Mouse (Mus musculus) liver, embryonic 12.5 days (tissue): ENCODE data around the gene Chmp6. TPM values are rescaled to one million over a fixed set of nuclear protein-coding genes. Genes with fewer than 3 reads are reported as not detected.

Source experiments
- ATAC-seq: fragments of 200-750 bp; cut with Nextera tagmentation; 2 replicates; pipeline ENCODE4 v1.8.0; 2017; ENCODE audit warnings: moderate number of reproducible peaks, mild to moderate bottlenecking, moderate library complexity
- H3K27ac ChIP-seq: fragments of 300-500 bp; sonication (generic); 2 replicates; pipeline ENCODE4 v1.5.1; 2016; ENCODE audit warnings: mild to moderate bottlenecking
- H3K27me3 ChIP-seq: fragments of 300-500 bp; sonication (generic); replicated peaks from 2 replicates; pipeline ENCODE4 v1.6.1; 2016; ENCODE audit warnings: mild to moderate bottlenecking, moderate library complexity
- H3K36me3 ChIP-seq: fragments of 300-500 bp; sonication (generic); 2 replicates; pipeline ENCODE4 v1.6.1; 2016; ENCODE audit warnings: mild to moderate bottlenecking, moderate library complexity
- H3K4me1 ChIP-seq: fragments of 300-500 bp; sonication (generic); 2 replicates; pipeline ENCODE4 v1.6.1; 2016
- H3K4me2 ChIP-seq: fragments of 300-500 bp; sonication (generic); 2 replicates; pipeline ENCODE4 v1.6.1; 2016; ENCODE audit warnings: mild to moderate bottlenecking, moderate library complexity
- H3K4me3 ChIP-seq: fragments of 300-500 bp; sonication (generic); 2 replicates; pipeline ENCODE4 v1.5.1; 2016; ENCODE audit warnings: mild to moderate bottlenecking, moderate library complexity
- H3K9ac ChIP-seq: fragments of 300-500 bp; sonication (generic); 2 replicates; pipeline ENCODE4 v1.6.1; 2016; ENCODE audit warnings: mild to moderate bottlenecking, moderate library complexity
- H3K9me3 ChIP-seq: fragments of 300-500 bp; sonication (generic); replicated peaks from 2 replicates; pipeline ENCODE4 v1.6.1; 2016; ENCODE audit warnings: mild to moderate bottlenecking, moderate library complexity
- WGBS: fragments of 180-500 bp; shearing (Covaris S2); methylation state at CpG from one replicate; pipeline ENCODE4 v1.1.7; 2016; ENCODE audit not compliant: insufficient replicate concordance; 5-methylcytosine and 5-hydroxymethylcytosine counted together
- polyA plus RNA-seq: library from polyadenylated mRNA; unstranded; fragments of >200 nt; fragmentation: Nextera tagmentation; extraction: Ambion mirVana; gene quantifications from 2 replicates; pipeline ENCODE4 v1.2.1, GENCODE M21; 2016

Gene Chmp6
- polyA plus RNA-seq, 1 experiment from 2014 or later, result 48.6 TPM

DNA sequence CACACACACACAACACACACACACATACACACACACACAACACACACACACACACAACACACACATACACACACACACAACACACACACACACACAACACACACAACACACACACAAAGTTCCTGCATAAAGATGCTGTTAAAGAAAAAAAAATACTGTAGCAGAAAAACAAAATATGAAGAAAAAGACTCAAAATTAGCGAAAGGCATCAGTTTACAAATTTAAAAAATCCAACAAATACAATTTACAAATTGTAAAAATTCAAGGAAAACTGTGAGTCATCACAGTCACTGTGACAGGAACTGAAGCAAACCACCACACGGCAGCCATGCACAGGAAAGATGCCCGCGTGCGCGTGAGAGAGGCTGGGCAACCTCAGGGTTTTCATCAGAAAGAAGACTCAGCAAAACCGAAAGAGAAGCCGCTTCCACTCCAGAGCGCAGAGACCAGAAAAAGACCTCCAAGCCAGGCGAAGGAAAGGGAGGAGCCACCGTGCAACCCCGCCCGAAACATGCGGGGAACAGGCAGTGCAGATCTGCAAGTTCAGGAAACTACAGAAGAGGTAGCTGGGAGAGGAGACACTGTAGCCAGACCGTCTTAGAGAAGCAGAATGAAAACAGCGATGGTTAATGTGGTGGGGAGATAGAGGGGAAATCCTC is 14.9 kb downstream of the Chmp6 start:
- peak overlapping the region; percentile 22 for H3K4me3 ChIP-seq
- H3K4me2 ChIP-seq, result peak overlapping the region; percentile 49
- no peaks in the 10 kb centered on the region for H3K27me3 ChIP-seq
- H3K27ac ChIP-seq, result no peak overlapping the region
- H3K36me3 ChIP-seq, result no peaks in the 10 kb centered on the region
- ATAC-seq, result no peak
- peaks cover 5% of the 10 kb centered on the region; the same call in 1 of the 2 replicates for H3K4me1 ChIP-seq
- H3K9me3 ChIP-seq, result 0 out of 2 replicates have a peak, but pooled peaks cover 4% of the 10 kb centered on the region
- 17% methylated on average over 16 of the region's 16 CpGs for WGBS
- H3K9ac ChIP-seq, result 0 out of 2 replicates have a peak overlapping the region, but pooled peaks have one; percentile 3

DNA sequence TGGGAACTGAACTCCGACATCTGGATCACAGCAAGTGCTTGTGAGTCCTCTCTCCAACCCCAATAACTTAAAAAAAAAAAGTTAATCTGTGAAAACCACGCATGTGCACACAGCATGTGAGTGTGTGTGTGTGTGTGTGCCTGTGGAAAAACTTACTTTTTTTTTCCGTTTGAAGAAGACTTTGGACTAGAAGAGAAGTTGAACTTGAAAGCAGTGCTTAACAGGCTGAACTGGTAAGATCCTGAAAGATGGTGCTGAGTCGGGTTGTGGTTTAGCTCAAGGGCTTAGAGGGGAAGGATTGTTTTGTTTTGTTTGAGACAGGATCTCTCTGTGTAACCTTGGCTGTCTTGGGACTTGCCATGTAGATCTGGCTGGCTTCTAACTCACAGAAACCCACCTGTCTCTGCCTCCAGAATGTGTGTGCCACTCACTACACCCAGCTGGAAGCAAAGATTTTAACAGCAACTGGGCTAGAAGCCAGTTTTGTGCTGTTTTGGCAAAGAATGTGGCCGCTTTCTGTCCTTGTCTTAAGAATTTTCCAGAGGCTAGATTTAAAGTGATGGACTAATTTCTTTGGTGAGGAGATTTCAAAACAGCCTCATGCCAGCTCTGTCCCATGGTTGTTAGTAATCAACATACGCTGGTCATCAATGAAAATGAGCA is 16.5 kb downstream of the Chmp6 start:
- Histone ChIP-seq H3K4me3 (no peak overlapping the region), H3K4me1 (peaks cover 5% of the 10 kb centered on the region; the same call in 1 of the 2 replicates), H3K27me3 (no peaks in the 10 kb centered on the region), H3K9me3 (0 out of 2 replicates have a peak, but pooled peaks cover 4% of the 10 kb centered on the region), H3K9ac (no peak overlapping the region), H3K36me3 (no peaks in the 10 kb centered on the region), H3K4me2 (no peak overlapping the region), H3K27ac (no peak overlapping the region)
- 60% methylated on average over 6 of the region's 6 CpGs for WGBS
- no peak for ATAC-seq

DNA sequence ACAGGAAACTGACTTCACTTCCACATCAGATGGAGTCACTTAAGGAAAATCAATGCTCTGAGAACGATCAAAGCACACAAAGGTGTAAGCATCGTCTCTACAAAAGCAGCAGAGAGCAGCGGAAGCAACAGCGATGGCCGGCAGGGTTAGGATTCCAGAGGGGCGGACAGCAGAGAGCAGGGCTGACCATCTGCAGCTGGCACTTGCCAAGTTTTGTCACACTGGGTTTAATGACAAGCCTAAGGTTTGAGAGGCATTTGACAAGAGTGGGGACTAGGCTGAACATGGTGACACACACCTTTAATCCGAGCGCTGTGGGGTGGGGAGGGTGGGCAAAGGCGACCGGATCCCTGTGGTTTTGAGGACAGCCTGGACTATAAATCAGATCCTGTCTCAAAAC is 18.6 kb downstream of the Chmp6 start:
- no peak for ATAC-seq
- Histone ChIP-seq H3K9ac (no peak overlapping the region), H3K27ac (no peak overlapping the region), H3K4me2 (no peak overlapping the region), H3K36me3 (no peaks in the 10 kb centered on the region), H3K27me3 (peaks cover 3% of the 10 kb centered on the region; the same call in 1 of the 2 replicates), H3K4me1 (peaks cover 17% of the 10 kb centered on the region), H3K9me3 (0 out of 2 replicates have a peak, but pooled peaks cover 4% of the 10 kb centered on the region), H3K4me3 (no peak overlapping the region)
- WGBS, result 63% methylated on average over 10 of the region's 10 CpGs

DNA sequence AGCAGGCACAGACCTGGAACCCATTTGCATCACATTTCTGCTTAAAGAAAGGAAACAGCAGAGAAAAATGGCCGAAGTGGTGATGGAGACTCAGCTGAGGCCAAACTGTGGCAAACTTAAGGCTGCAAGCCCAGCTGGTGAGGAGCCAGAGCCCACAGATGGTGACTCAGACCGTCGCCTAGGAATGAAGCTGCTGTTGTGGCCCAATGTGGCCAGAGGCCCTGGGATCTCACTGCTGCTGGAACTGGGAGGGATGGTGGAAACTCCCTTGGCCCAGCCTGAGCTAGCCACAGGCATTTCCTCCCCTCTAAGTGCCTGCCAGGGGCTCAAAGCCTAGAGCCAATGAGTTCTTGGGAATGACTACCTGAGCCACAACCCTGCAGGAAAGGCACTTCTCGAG is 19.9 kb downstream of the Chmp6 start:
- H3K9me3 ChIP-seq, result 0 out of 2 replicates have a peak, but pooled peaks cover 4% of the 10 kb centered on the region
- no peak overlapping the region for H3K4me2 ChIP-seq
- H3K27ac ChIP-seq, result no peak overlapping the region
- no peak overlapping the region for H3K9ac ChIP-seq
- H3K4me3 ChIP-seq, result no peak overlapping the region
- peaks cover 26% of the 10 kb centered on the region for H3K4me1 ChIP-seq
- H3K27me3 ChIP-seq, result peaks cover 16% of the 10 kb centered on the region
- WGBS, result 41% methylated on average over 4 of the region's 4 CpGs
- H3K36me3 ChIP-seq, result no peaks in the 10 kb centered on the region
- ATAC-seq, result no peak

DNA sequence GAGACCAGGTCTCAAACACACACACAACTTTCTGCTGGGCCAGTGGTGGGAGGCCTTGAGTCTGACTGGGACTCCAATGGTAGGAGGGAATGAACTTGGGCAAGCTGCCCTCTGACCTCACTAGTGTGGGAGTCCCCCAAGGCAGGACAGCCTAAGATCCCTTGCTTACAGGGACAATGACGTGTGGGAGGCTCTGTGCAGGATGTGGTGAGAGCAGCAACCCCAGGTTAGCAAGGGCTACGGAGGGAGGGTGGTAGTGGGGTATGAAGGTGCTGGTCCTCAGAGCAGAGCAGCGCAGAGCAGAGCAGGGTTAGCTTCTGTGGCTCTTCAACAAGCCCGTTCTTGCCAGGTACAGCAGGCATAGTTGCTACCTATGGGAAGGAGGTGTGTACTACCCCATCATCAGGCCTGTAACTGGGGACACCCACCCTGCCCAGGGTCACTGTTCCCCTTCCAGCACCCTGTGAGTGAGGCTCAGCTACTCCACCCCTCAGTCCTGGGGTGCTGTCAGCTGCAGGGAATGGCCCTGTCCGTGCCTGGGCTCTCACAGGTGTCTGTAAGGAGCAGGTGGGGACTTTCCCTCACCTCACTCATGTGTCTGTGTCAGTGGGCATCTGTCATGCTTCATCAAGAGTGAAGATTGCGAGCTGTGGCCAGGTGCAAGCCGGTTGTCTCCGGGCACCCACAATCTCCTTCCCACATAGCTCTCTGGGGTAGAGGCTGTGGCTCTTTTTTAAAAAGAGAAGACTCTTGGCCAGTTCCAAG is 20.8 kb downstream of the Chmp6 start:
- no peaks in the 10 kb centered on the region for H3K36me3 ChIP-seq

DNA sequence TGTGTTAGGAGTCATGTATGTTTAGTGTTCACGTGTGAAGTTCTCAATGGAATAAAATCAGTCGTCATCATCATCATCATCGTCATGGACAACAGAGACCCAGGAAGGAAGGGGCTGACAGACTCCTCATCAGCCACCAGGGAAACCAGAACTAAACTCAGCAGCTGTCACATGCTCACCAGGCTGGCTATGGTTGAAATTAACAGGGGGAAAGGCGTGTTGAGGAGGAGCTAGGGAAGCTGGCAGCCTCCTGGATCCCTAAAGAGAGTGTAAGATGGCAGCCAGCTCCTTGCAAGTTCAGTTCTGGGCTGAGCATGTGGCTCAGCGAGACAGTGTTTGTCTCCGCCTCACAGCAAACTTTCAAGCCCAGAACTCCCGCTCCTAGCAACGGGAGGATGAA is 21.5 kb downstream of the Chmp6 start:
- Histone ChIP-seq H3K4me2 (no peak overlapping the region), H3K27ac (no peak overlapping the region), H3K4me3 (no peak overlapping the region), H3K9ac (no peak overlapping the region), H3K36me3 (no peaks in the 10 kb centered on the region), H3K4me1 (peaks cover 42% of the 10 kb centered on the region), H3K9me3 (0 out of 2 replicates have a peak, but pooled peaks cover 4% of the 10 kb centered on the region), H3K27me3 (peaks cover 32% of the 10 kb centered on the region)
- WGBS, result 58% methylated on average over 8 of the region's 8 CpGs
- no peak for ATAC-seq

More for the DNA sequence above, 20.8 kb downstream of the Chmp6 start:
- Histone ChIP-seq H3K4me3 (no peak overlapping the region), H3K4me2 (no peak overlapping the region), H3K27me3 (peaks cover 25% of the 10 kb centered on the region), H3K27ac (no peak overlapping the region), H3K9ac (no peak overlapping the region), H3K4me1 (peaks cover 34% of the 10 kb centered on the region), H3K9me3 (0 out of 2 replicates have a peak, but pooled peaks cover 4% of the 10 kb centered on the region)
- peak; percentile 15; the same call in 1 of the 2 replicates for ATAC-seq
- WGBS, result 66% methylated on average over 8 of the region's 8 CpGs

DNA sequence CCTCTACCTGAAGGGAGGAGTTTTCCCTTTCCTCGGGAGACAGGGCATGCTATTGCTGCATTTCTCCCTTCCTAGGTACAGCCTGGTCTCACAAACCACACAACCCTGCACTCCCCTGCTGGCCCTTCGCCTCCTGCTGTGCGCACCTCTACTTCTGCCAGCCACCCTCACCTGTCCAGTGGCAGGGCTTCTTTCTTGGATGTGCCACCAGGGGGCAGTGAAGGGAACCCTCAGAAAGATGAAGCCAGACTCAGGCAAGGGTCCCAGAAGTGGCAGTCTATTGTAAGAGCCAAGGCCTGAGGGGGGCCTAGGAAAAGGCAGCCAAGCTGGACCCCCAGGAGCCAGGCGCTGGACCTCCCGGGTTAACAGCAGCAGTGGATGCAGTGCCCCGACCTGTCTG is 22.2 kb downstream of the Chmp6 start:
- H3K4me3 ChIP-seq, result no peak overlapping the region
- H3K36me3 ChIP-seq, result no peaks in the 10 kb centered on the region
- H3K4me2 ChIP-seq, result no peak overlapping the region
- peaks cover 49% of the 10 kb centered on the region for H3K4me1 ChIP-seq
- no peak overlapping the region for H3K27ac ChIP-seq
- H3K9ac ChIP-seq, result no peak overlapping the region
- H3K9me3 ChIP-seq, result 0 out of 2 replicates have a peak, but pooled peaks cover 4% of the 10 kb centered on the region
- ATAC-seq, result no peak
- H3K27me3 ChIP-seq, result peaks cover 39% of the 10 kb centered on the region
- WGBS, result 45% methylated on average over 6 of the region's 6 CpGs

DNA sequence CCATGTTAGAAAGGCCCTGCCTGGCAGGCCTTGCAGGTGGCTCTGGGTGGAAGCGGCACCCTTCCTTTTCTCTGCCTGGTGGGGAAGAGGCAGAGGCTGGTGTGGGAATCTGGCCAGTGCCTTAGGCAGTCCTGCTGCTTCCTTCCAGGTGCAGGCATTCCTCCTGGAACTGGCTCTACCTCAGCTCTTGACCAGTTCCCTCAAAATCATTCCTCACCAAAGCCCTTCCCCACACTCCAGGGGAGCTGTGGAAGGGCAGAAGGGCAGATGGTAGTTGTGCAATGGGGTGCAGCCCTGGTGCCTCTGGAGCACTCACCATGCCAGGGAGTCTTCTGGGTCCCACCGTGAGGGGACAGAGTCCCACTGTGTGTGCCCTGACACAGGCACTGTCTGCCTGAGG is 23.2 kb downstream of the Chmp6 start:
- ATAC-seq, result no peak
- H3K36me3 ChIP-seq, result no peaks in the 10 kb centered on the region
- no peaks in the 10 kb centered on the region for H3K9me3 ChIP-seq
- no peak overlapping the region for H3K4me3 ChIP-seq
- H3K9ac ChIP-seq, result no peak overlapping the region; the same call in 1 of the 2 replicates
- 63% methylated on average over 2 of the region's 2 CpGs for WGBS
- H3K4me1 ChIP-seq, result peaks cover 59% of the 10 kb centered on the region
- no peak overlapping the region for H3K4me2 ChIP-seq
- peaks cover 49% of the 10 kb centered on the region for H3K27me3 ChIP-seq
- 0 out of 2 replicates have a peak overlapping the region, but pooled peaks have one; percentile 22 for H3K27ac ChIP-seq

DNA sequence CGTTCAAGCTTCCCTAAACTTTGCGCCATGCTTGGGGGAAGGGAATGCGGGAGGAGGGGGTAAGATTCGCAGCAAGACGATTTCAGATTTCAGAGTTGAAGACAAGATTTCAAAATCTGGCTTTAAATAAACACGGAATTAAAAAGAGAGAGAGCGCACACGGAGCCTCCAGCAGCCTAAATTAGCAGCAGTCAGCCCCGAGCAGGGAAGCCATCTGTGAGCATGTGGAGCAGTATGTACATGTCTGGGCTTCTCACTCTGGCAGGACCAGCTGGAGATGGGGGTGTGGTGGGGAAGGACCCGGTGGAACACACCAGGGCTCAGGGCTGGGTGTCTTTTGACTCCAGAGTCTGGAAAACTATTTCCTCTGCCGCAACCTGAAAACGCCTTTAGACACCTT is 24.0 kb downstream of the Chmp6 start:
- WGBS, result 53% methylated on average over 12 of the region's 12 CpGs
- Histone ChIP-seq H3K36me3 (no peaks in the 10 kb centered on the region), H3K4me2 (no peak overlapping the region), H3K27me3 (peaks cover 57% of the 10 kb centered on the region), H3K4me1 (peaks cover 67% of the 10 kb centered on the region), H3K4me3 (no peak overlapping the region), H3K27ac (0 out of 2 replicates have a peak overlapping the region, but pooled peaks have one; percentile 22), H3K9me3 (no peaks in the 10 kb centered on the region), H3K9ac (no peak overlapping the region)
- ATAC-seq, result no peak

DNA sequence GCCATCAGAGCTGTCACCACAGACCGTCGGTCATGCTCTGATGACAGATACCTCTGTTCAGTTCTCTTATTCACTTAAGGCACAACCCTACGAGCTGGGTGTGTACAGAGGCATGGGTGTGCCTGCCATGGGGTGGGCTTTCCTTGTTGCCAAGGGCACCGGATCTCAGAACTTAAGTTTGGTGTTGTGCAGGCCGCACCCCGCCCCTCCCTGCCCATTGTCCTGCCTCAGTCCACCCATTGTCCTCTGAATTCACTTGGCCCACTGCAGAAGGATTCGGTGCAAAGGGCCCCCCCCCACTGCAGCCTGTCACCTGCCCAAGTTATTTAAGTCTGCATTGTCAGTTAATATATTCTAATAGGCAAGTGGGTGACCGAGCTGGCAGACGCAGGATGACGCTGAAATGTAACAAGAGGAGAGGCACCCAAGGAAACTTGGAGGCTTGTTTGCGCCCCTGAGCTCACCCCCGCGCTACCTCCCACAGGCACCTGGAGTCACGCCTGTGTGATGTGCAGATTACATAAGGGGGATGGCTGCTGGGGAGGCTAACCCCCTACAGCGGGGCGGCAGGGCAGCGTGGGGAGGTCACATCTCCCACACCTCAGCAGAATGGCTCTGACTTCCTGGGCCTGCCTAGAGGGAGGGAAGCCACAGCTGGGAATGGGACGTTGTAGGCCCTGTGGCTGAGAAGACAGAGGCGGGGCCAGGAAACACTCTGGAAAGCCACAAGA is 24.7 kb downstream of the Chmp6 start:
- Histone ChIP-seq H3K4me2 (peak overlapping the region; percentile 37), H3K27me3 (peaks cover 59% of the 10 kb centered on the region), H3K9me3 (no peaks in the 10 kb centered on the region), H3K9ac (0 out of 2 replicates have a peak overlapping the region, but pooled peaks have one; percentile 2), H3K27ac (peak overlapping the region; percentile 69), H3K4me1 (peaks cover 70% of the 10 kb centered on the region), H3K36me3 (no peaks in the 10 kb centered on the region), H3K4me3 (no peak overlapping the region)
- no peak for ATAC-seq
- WGBS, result 47% methylated on average over 19 of the region's 19 CpGs

DNA sequence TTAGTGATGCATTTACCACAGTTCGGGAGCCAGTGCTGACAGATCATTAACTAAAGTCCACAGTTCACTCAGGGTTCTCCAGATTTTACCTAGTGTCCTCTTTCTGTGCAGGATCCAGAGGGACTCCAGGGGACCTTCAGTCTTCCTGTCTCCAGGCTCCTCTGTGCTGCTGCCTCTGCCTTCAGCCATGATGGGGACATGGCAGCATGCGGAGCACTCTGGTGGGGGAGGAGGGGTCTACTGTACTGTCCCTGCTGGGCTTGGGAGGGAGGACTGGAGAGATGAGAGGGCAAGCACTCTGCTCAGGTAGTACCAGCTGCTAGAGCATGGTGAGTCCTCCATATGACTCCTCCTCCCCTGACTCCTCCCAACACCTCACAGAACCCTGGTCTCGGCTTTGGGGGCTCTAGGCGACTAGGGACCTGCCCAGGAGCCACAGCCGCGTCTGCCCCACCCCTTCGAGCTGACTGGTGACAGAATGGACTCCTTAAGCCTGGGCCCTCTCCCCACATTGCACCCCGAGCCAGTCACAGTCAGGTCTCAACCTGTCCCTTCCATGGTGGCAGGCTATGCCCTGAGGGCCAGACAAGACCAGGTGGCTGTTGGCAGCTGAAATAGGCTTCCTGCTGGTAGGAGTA is 26.0 kb downstream of the Chmp6 start:
- WGBS, result 52% methylated on average over 8 of the region's 8 CpGs
- H3K4me2 ChIP-seq, result peak overlapping the region; percentile 37
- peaks cover 83% of the 10 kb centered on the region for H3K4me1 ChIP-seq
- no peak for ATAC-seq
- no peaks in the 10 kb centered on the region for H3K9me3 ChIP-seq
- H3K27me3 ChIP-seq, result peaks cover 71% of the 10 kb centered on the region
- no peak overlapping the region for H3K4me3 ChIP-seq
- no peak overlapping the region for H3K9ac ChIP-seq
- peak overlapping the region; percentile 69 for H3K27ac ChIP-seq
- no peaks in the 10 kb centered on the region for H3K36me3 ChIP-seq
